Mouse (Mus musculus): ENCODE data around the gene Ccdc73.

GRCm38 (mm10) chr2:104851686-104852085 is 15.9 kb upstream of the Ccdc73 start:
- TF ChIP-seq POLR2A (IDR thresholded peaks at IDR 0.05; ENCODE audit: low read depth, low read length) (no peak), CTCF (conservative IDR thresholded peaks at IDR 0.05; ENCODE audit: insufficient read depth, insufficient read length, low read depth, low read length) (no peak)
